Mouse (Mus musculus) hindbrain, embryonic 15.5 days (tissue): ENCODE measurements at regions not wholly inside any gene's neighbourhood (a gene's known extent, or its start where the extent isn't known, plus 50 kb on each side); places are given as distances from the start of the nearest gene placed in this dataset. TPM values are rescaled to one million over a fixed set of nuclear protein-coding genes. Genes with fewer than 3 reads are reported as not detected.

Experiments
- microRNA counts: library from miRNA; unstranded; fragments of <30 nt; microRNA quantifications from one replicate; lab custom pipeline; 2016
- microRNA-seq: library from miRNA; unstranded; fragments of <30 nt; microRNA quantifications from one replicate; pipeline ENCODE4, GENCODE M21; 2016

MicroRNAs in the stretch of these regions (microRNA counts, 519-probe panel; counts per million panel counts)
- not detected for microRNA mmu-miR-1952 (lab: Ali Mortazavi, UCI)

Small RNA genes in the stretch of these regions (microRNA-seq; reads per million reads assigned to microRNA genes)
- gene Mir1952, result not detected
